Mouse (Mus musculus) adrenal gland, adult 8-10 months (tissue): Measurements from ENCODE around the gene Camsap1. TPM values are rescaled to one million over a fixed set of nuclear protein-coding genes. Genes with fewer than 3 reads are reported as not detected.

Experiments
- DNase-seq: peaks from one replicate; pipeline ENCODE4 v3.0.0; 2022
- total RNA-seq, 4 experiments: library from RNA; stranded (reverse); gene quantifications; 2 replicates each; pipeline ENCODE4 v1.2.4; 2022

Gene Camsap1
- 10 to 100 TPM; 36.7 to 45.2 (median 39.8) TPM for total RNA-seq

- peak; percentile 100 for DNase-seq
These were observed at the start of gene Camsap1 for GRCm38 (mm10) chr2:25983159-25983907. Gene Camsap1 (minus strand): TSS chr2:25983282.

DNA sequence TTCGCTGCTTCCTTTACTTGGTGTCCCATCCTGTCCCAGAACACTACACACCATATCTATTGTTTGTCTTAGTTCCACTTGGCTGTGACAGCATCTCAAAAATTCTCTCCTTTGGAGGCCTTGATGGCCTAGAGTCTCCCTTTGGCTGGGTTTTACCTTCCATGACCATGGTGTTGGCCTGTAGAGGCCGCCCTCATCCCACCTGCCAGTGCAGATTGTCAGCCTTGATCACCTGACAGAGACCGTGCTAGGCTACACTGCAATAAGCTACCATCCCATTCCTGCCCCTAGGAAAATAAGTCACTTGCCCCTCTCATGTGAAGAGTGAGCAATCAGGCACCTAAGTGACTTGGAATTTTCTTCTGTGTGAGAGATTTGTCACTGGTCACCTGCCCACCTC lies 47.2 kb upstream of the Camsap1 start:
- DNase-seq, result no peak

GRCm38 (mm10) chr2:26024138-26025075 lies 41.3 kb upstream of the Camsap1 start:
- no peak for DNase-seq

DNA sequence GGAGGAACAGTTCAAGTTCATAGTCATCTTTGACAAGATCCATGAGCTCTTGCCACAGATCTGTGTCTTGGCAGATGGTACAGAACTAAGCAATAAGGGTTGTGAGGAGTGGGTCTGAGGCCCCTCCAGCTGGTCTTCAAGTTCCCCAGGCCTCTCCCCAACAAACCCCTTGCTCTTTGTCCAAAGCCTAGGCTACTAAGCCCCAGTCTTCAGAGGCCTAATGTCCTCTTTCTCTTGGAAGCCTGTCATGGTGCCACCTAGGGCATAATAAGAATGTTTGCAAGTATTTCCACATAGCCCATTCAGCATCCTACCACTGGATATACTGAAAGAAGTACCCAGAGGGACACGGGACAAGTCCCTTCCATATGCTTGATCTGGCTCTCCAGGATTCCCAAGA lies 39.5 kb upstream of the Camsap1 start:
- no peak for DNase-seq

- DNase-seq, result no peak
These were observed 39.1 kb upstream of the Camsap1 start for GRCm38 (mm10) chr2:26022258-26022565.

- peak; percentile 92 for DNase-seq
These were observed 38.6 kb upstream of the Camsap1 start, which contains the start of gene Ubac1 for GRCm38 (mm10) chr2:26021561-26022257. Gene Ubac1 (minus strand): TSS chr2:26021747.

DNA sequence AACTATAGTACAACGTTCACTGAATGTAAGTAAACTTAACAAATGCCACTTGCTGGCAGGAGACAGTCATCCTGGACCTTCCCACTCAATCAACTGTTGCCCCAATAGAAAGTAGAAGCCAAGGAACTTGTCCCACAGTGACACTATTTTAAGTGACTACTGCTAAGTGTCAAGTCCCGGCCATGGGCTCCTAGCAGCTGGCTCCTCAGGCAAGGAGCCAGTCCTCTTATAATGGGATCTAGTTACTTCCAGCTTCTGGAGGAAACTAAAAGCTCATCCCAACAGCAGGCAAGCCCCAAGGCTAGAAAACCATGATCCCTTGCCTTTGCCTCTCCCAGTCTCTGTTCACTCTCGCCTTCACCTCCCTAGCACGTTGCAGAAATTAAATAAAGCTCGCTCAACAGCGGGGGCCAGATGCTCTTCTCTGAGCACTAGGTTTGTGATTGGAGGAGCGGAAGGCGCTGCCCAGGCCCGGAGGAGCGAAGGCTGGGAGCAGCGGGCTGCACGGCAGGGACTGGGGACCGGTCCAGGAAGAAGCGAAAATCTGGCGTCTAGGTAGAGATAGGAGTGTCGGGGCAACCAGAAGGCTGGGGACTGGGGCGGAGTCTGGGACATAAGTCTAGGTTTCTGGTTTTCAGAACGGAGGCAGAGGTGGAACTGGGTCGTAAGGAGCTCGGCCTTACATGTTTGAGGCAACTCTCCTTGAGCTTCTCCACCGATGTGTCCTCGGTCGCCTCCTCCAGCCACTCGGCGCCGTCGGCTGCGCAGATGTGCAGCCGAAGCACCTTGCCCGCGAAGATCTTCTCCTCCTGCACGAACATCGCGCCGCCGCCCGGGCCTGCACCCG lies 37.9 kb upstream of the Camsap1 start:
- peak; percentile 47 for DNase-seq

DNA sequence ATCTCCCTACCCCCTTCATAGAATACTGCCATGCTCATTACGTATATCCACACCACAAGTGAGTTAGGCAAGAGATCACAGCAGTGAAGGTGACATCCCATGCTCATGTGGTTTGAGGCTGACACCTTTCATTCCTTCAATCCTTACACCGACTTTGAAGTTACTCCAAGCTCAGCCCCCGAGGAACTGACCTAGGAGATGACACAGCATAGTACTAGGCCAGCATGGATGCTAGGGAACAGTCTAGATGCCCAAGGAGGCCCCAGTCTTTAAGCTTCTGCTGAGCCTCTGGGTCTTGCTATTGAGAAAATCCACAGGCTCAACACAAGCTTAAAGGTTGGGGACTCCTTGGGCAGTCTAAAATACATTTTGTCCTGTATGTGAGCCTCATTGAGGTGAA lies 36.8 kb upstream of the Camsap1 start:
- DNase-seq, result no peak

DNA sequence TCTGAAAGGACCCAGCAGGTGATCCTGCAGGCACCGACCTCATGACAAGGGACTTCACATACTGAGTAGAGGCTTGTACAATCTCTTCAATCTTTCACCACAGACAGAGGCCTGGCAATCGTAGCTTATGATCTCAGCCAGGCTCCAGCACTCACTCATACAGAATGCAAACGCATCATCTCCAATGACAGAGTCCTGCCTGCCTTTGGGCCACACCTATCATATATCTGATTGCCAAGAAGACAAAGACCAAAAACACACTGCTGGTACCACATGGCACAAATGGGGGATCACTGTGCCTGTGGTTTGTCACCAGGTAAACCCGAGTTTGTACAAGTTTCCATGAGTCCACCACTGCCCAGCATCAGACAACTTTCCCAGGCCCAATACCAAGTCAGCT lies 34.2 kb upstream of the Camsap1 start:
- DNase-seq, result no peak

DNA sequence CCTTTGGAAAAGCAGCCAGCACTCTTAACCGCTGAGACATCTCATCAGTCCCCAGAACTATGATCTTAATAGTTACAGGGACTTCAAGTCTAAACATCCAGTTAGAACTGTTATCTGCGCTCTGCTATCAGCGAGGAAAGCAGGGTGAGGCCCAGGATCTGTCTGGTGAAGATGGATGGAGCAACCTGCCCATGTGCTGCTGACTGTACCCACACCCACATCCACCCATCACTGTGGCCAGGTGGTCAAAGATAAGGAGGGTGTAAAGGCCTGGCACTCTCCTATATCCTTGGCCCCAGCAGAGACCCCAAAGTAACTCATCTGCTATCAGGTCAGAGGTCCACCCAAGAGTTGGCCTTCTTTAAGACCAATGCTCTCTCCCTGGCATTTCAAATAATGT lies 30.6 kb upstream of the Camsap1 start:
- no peak for DNase-seq

DNA sequence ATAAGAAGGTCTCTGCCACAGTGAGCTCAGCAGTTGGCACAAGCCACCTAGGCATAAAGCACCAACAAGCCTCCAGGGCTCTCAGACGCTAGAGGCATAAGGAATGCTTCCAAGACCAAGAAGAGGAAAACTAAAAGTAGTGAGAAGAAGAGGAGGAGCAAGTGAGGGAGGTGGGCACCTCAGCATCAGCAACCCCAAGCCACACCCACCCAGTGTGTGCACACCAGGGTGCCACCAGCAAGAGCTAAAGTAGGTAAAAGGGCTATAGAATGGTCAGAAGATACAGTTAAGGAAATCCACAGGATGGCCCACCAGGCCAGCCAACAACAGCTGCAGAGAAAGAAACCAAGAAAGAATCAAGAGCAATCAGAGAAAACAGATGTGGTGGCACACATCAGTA lies 28.3 kb upstream of the Camsap1 start:
- no peak for DNase-seq

- DNase-seq, result no peak
These were observed 18.9 kb upstream of the Camsap1 start for GRCm38 (mm10) chr2:26002001-26002400.

GRCm38 (mm10) chr2:26001136-26001535 lies 18.1 kb upstream of the Camsap1 start:
- peak; percentile 38 for DNase-seq

GRCm38 (mm10) chr2:25997716-25998115 lies 14.6 kb upstream of the Camsap1 start:
- peak; percentile 20 for DNase-seq

DNA sequence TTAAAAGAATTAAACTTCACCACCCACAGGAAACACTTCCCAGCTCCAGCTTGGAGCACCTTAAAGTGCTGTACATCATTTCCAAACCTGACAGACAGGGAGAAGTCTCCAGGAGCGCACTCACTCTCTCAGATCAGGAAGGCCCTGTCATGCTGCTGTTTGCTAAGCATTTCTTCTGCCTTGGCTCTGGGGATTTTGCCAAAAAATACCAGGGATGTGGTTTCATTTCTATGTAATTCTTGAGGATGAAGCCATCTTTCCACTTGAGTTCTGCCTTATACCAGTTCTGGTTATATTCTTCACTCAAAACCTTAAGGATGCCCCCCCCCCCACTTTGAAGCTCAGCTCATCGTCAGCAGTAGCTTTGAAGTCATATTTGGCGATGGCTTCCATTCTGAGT lies 11.7 kb upstream of the Camsap1 start:
- no peak for DNase-seq

DNA sequence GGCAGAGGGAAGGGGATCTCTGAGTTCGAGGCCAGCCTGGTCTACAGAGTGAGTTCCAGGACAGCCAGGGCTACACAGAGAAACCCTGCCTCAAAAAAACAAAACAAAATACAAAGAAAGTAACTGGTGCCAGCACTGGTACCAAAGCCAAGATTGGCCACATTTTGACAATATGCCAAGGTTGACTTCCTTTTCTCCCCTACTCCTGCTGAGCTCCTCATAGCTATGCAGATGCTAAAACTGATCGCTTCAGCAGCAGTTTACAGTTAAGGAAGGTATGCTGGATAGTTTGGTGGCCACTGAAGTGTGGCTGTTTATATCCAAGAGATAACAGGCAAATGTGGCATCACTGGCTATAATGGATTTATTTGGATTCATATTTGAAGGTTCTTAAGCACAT lies 9.2 kb upstream of the Camsap1 start:
- DNase-seq, result no peak

DNA sequence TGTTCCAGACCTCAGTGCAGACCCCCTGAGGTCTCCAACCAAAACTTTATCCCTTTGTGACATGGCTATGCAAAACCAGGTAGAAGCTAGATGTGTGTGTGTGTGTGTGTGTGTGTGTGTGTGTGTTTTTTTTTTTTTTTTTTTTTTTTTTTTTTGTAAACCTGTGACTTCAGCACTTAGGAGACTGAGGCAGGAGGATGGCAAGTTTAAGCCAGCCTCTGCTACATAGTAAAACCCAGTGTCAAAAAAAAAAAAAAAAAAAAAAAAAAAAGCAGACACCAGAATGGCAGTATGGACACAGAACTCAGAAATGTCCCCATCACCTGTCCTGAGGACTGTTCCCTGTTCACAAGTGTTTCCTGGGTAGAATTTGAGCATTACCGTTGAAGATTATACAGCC lies 6.6 kb upstream of the Camsap1 start:
- no peak for DNase-seq

DNA sequence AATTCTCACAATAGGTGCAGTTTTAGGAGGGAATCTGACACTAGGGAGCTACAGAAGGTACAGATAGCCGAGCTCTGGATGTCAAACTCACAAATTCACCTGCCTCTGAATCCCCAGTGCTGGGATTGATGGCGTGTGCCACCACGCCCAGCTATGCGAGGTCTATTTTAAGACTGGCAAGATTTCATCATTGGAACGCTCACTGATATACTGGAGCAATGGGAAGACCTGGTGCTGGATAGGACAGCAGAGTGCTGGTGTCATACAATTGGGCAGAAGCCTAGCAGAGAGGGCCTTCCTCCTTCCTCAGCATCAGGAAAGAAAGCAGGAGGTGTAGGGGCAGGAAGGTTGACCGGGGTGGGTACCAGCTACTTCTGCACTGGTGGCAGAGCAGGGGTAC lies 4.7 kb upstream of the Camsap1 start:
- DNase-seq, result no peak

DNA sequence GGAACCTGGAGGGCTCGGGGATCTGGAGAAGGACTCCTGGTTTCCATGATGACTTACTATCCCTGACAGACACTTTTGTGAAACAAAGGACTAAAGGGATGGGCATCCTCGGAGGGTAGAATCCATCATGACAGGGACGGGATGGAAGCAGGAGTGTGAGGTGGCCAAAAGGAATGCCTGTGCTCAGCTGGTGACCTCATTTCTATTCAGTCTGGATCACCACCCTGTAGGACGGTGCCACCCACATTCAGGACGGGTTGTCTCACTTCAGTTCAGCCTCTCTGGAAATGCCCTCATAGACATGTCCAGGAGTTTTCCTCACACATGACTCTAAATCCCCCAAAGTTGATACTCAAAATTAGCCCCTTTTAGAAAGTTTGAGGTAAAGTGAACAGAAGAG lies 3.5 kb upstream of the Camsap1 start:
- DNase-seq, result peak; percentile 40

GRCm38 (mm10) chr2:25982426-25983091 lies 523 bp downstream of the Camsap1 start:
- DNase-seq, result peak; percentile 34

GRCm38 (mm10) chr2:25982052-25982425 lies 1.0 kb downstream of the Camsap1 start:
- DNase-seq, result peak; percentile 58

DNA sequence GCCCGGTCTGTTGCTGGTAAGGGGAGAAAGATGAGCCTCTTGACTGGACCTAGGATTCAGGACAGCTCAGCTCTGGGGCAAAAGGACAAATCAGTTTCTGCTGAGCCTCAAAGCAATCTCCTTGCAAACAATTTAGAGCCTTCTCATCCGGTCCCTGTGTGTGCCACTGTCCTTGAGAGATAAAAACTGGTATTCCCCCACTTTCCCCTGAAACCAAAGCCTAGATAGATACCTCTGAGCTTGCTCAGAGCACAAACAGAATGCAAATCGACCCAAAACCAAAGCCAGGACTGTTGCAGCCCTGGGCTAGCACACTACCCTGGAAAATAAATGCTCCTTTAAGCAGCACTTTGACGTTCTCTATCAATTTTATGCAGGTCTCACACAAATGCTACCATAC lies 4.1 kb downstream of the Camsap1 start:
- DNase-seq, result peak; percentile 28
